Mouse (Mus musculus): ENCODE data around the gene Bloc1s1. TPM values are rescaled to one million over a fixed set of nuclear protein-coding genes. Genes with fewer than 3 reads are reported as not detected.

Bloc1s1 gene
- polyA plus RNA-seq, 1 experiment, result 105 TPM

DNA sequence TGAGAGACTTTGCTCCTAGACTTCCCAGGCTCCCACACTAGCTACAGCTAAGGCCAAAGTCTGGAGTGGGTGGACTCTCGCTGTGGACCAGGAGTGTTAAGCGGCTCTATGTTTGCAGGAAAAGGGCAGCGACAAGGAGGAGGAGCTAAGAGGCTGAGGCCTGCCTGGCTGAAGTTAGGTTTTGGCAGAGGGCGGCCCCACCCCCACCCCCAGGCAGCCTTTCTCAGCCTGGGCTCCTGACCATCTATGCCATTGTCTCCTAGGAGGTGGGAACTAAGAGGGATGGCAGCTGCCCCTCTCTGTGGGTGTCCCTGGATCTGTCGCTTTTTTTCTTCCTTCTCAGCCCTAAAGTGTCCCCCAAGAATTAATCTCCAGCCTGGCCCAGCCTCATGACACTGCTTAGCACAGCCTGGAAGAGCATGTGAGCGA, 4.6 kb downstream of the Bloc1s1 start:
- TF ChIP-seq GATA1 (IDR thresholded peaks at IDR 0.05; ENCODE audit: low read length), result no peak

DNA sequence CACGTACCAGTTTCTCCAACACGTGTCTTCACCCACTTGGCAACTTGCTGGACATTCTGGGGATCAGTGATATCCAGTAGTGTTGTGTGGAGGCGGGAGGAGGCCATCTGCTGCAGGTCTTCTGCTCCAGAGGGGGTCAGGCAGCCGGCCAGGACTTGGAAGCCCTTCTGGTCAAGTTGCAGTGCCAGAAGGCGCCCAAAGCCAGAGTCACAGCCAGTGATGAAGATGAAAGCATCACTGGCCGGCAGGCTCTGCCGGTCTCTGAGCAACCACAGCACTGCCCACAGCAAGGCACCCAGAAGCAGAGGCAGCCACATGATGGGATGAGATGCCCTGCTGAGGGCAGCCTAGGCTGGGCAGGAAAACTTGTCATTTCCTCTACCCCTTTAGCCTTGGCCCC, 5.6 kb downstream of the Bloc1s1 start:
- TF ChIP-seq GATA1 (IDR thresholded peaks at IDR 0.05; ENCODE audit: low read length), result no peak

DNA sequence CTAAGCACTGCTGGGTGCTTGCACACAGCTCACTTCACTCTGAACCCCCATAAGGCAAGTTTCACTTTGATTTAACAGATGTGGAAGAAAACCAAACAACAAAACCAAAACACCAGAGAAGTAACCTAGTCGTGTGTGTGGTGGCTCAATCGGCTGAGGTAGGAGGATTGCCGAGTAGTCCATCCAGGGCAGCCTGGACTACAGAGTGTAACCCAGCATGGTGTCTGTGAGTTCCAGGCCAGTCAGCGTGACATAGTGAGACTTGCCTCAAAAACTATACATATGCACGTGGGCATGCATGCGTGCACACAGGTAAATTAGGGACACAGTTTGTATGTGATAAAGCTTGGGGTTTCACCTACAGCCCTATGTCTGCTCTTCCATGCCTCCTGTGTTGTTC, 6.4 kb downstream of the Bloc1s1 start:
- TF ChIP-seq GATA1 (IDR thresholded peaks at IDR 0.05; ENCODE audit: low read length), result no peak

DNA sequence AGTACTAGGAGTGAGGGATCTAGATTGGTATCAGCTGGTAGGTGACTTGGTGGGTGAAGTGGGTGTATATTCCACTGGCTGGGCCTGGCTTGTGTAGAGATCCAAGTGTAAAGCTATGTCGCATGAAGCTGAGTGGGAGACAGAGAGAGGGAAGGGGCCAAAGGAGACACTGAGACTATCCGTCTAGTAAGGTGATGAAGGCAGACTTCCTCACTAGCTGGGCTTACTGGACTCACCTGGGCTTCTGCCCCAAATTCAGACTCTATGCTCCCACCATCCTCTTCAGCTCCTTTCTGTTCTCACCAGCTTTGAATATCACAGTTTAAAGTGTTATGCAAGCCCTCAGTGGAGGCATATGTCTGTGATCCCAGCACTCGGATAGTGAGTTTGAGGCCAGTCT, 7.2 kb downstream of the Bloc1s1 start:
- TF ChIP-seq GATA1 (IDR thresholded peaks at IDR 0.05; ENCODE audit: low read length), result no peak

DNA sequence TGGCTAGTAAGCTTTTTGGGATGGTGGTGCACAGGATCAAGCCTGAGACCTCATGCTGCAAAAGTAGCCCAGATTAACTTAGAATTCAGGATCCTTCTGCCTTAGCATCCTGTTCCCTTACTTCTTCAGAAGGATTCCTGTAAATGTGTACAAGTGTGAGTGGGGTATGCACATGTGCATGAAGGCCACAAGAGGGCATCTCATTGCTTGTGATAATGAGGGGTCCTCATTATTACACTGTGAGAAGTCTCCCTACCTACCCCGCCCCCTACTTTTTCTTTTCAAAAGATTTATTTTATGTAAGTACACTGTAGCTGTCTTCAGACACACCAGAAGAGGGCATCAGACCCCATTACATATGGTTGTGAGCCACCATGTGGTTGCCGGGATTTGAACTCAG, 8.3 kb downstream of the Bloc1s1 start:
- TF ChIP-seq GATA1 (IDR thresholded peaks at IDR 0.05; ENCODE audit: low read length), result no peak

DNA sequence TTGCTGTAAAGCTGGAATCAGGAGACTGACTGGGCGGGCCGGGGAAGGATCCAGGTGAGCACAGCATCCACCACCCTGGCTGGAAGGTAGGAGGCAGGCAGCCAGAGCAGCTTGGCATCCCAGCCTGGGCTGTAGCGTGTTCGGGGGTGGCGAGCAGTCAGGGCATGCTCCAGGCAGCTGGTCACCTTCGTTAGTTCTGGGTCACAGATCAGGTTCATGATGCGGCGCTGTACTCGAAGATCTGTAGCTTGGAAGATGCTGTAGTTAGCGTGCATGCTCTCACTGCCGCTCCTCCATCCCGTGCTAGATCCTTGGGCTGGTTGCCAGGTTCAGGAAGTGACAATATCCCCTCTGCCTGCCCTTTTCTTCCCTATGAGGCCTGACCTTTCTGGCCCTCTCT, 10.1 kb downstream of the Bloc1s1 start:
- TF ChIP-seq GATA1 (IDR thresholded peaks at IDR 0.05; ENCODE audit: low read length), result no peak

DNA sequence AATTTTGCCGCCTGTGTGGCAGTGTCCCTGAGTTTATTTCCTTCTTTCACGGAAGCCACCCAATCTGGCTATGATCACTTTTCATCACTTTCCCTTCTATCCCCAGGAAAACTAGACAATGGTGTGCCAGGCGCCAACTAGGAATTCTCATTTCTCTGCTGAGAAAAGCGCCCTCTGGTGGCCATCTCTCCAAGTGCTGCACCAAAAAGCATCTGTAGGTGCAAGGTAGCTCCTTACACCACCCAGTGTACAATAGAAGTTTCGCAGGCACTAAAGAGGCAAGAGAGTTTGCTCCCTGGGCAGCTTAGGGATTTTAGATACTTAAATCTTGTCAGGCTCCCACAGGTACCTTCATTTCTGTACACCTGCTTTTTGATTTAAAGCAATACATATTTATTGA, 10.6 kb downstream of the Bloc1s1 start:
- TF ChIP-seq GATA1 (IDR thresholded peaks at IDR 0.05; ENCODE audit: low read length), result no peak

DNA sequence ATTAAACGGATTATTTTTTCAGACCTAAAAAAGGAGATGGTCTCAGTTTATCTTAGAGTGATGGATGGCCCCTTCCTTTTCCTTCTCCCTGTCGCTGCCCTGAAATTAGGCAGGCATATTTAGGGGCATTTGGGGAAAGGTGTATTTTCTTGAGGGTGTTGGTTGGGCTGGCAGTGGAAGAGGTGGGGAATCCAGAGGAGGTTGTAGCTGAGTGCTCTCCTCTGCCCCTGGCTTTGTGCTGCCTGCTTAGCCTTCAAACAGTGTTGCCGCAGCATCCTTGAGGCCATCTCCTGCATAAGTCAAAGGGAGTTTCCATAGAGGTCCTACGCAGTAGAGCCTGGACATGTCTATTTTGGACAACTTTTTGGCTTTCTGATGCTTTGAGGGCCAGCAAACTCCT, 11.0 kb downstream of the Bloc1s1 start:
- no peak for TF ChIP-seq GATA1 (IDR thresholded peaks at IDR 0.05; ENCODE audit: low read length)

DNA sequence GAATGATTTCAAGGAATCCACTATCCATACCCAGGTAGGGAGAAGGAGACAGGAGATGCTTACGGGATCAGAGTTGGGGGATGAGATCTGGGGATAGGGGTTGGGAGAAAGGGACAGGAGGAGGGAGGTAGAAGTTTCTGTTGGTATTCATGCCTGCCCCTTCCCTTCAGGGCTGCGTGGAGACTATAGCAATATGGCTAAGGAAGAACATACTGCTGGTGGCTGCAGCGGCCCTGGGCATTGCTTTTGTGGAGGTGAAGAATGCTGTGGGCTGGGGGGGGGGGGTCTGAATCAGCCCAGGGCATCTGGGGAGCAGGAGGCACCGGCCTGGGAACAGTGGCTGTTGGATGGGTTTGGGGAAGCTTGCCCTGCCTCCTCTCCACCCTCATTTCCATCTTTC, 11.6 kb downstream of the Bloc1s1 start:
- TF ChIP-seq GATA1 (IDR thresholded peaks at IDR 0.05; ENCODE audit: low read length), result no peak

DNA sequence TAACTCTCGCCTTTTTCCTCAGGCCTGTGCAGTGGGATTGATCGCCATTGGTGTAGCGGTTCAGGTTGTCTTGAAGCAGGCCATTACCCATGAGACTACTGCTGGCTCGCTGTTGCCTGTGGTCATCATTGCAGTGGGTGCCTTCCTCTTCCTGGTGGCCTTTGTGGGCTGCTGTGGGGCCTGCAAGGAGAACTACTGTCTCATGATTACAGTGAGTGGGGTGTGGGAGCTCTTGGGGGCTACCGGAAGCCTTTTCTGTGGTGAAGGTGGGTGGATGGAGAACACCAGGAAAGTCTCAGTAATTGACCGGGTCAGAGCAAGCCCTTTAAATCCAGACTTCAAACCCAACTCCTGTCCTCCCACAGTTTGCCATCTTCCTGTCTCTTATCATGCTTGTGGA, 12.4 kb downstream of the Bloc1s1 start:
- no peak for TF ChIP-seq GATA1 (IDR thresholded peaks at IDR 0.05; ENCODE audit: low read length)

DNA sequence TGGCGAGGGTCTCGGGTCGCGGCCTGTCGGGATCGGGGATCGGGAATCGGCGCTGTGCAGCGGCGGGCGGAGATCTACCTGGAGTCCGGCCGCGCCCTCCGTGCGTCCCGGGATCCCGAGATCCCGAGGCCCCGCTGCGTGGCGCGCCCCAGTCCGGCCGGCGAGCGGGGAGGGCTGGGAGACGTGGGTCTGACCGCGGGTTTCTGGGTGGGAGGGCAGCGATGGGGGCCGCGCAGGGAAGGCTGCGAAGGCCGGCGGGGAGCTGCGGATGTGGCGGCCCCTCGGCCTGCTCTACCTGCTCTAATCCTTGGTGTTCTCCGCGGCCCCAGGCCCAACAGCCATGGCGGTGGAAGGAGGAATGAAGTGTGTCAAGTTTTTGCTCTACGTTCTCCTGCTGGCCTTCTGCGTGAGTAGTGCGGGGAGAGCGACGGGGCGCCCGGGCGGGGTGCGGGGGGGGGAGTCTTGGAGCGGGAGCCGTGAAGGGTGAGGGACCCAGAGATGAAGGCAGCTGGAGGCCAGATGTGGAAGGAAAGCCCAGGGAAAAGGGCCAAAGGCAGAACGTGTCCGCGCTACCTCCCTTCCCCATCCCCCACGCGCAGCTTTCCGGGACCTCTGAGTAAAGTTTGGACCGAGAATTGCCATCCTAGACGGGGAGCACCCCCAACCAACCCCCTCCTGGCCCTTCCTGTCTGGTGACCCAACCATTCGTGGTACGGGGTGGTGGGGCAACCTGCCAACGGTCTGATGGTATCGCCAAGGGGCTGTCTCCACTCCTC, 13.6 kb downstream of the Bloc1s1 start:
- no peak for TF ChIP-seq GATA1 (IDR thresholded peaks at IDR 0.05; ENCODE audit: low read length)

DNA sequence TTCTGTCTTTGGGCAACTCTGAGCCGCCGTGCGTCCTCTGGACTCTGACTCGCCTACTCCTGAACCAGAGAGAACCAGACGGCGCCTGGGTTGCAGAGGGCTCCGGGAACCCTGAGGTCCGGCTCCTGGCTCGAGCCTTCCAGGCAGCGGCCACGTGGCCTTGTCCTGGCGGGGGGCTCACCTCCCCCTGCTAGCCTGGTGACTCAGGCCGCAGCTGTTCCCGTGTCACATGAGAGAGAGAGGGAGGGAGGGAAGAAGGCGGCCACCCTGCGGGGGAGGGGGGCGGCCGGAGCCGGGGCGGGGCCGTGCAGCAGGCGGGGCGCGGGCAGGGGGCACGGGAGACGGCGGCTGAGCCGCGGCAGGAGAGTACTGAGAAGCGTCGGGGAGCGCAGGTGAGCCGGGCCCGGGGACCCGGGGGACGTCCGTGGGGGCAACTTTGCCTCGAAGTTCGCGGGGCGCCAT, 14.2 kb downstream of the Bloc1s1 start:
- TF ChIP-seq GATA1 (IDR thresholded peaks at IDR 0.05; ENCODE audit: low read length), result no peak

DNA sequence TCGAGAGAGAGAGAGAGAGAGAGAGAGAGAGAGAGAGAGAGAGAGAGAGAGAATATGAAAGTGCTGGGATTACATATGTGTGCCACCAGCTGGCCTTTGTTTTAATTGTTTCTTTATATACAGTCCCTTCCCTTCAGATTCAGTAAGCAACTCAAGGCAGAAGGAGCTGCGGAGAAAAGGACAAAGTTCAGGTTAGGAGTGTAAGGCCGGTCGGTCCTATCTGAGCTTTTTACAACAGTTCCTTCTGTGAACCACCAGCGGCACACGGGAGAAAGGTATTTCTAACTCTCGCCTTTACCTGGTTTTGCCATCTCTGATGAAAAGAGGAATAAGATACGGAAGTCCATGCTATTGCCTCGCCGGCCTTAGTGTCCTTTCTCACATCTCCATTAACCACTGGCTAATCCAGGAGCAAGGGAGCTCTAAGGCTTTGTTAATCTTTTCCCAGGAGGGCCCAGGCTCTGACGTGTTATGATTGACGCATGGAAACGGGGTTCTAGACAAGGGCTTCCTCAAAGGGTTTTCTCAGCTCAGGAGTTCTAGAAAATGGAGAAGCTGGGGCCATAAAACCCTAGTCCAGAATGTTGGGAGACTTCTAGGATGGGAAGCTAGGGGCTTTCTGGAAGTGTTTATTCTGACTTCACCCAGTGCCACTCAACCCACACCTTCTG, 14.9 kb downstream of the Bloc1s1 start:
- no peak for TF ChIP-seq GATA1 (IDR thresholded peaks at IDR 0.05; ENCODE audit: low read length)

DNA sequence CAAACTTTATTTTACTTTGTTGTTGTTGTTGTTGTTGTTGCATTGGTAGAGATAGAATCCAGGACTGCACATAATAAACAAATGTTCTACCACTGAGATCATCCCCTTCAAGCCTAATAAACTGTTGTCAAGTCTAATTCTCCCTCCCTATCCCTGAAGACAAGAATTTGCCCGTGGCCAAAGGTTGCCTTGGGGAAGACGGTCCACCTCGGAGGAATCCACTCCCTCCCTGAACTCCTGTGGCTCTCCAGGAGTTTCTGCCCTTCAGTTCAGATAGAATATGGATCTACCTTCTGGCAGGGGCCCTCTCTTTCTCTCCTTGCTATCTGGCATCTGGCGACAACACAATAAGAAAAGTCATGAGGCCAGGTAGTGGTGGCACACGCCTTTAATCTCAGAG, 19.0 kb downstream of the Bloc1s1 start:
- no peak for TF ChIP-seq GATA1 (IDR thresholded peaks at IDR 0.05; ENCODE audit: low read length)

DNA sequence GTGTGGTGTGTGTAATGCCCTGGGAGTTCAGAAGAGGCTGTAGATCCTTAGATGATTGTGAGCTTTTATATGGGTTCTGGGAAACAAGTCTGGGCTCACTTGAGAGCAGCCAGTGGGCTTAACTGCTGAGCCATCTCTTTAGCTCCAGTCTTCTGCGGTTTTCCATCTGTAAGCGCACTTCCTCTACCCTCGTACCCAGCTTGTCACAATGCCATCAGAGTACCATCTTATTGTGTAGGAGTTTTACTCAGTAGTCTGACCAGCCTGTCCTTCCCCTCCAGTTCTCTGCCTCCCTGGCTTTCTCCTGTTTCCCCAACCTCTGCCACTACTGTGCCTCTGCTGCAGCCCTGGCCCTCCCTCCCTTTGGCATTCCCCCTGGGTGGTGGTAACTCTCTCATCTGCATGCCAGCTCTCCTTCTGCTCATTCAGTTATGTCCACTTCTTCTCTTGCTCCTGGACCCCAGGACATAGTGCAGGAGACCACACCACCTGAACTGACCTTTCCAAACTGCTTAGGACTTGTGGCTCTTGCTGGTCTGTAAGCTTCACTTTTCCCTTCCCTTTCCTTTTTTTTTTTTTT, 21.3 kb downstream of the Bloc1s1 start:
- no peak for TF ChIP-seq GATA1 (IDR thresholded peaks at IDR 0.05; ENCODE audit: low read length)

DNA sequence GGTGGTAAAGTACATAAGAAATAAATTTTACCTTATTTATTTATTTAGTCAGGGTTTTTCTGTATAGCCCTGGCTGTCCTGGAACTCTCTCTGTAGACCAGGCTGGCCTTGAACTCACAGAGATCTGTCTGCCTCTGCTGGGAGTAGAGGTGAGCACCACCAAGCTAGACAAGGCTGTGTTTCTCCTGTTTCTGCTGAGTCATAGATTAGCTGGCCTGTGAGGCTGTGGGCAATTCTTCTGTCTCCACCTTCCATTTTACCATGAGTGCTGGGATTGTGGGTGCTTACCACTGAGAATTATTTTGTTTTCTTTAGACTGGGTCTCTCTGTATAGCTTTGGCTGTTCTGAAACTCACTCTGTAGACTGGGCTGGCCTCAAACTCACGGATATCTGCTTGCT, 22.4 kb downstream of the Bloc1s1 start:
- no peak for TF ChIP-seq GATA1 (IDR thresholded peaks at IDR 0.05; ENCODE audit: low read length)

DNA sequence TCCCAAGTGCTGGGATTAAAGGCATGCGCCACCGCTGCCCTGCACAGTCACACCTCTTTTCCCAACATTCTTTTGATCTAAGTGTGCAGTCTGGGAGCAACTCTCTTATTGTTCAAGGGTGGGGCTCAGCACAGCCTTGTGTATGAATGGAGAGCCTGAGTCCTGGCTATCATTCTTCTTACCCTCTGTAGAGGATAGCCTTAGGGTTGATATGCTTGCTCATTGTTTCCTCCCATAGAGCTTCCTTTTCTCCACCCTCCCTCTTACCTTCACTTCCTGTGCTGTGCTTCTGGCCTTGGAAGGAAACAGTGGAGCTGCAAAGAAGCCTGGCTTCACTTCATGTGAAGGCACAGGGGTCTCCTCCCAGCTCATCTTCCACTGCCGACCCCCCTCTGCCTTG, 23.1 kb downstream of the Bloc1s1 start, which contains the start of gene Cd63:
Gene Cd63, plus strand, starts transcription at position 292 of the 400 bp plus-strand sequence.
- TF ChIP-seq GATA1 (IDR thresholded peaks at IDR 0.05; ENCODE audit: low read length), result no peak
